Mouse (Mus musculus) G1E (cell line): ENCODE measurements around the gene Tmprss7.

Source experiments
- CTCF ChIP-seq: IDR thresholded peaks from 2 replicates; pipeline ENCODE4 v1.5.1; 2012; ENCODE audit warnings: low read depth, low read length, inconsistent platforms, mixed read lengths
- GATA1 ChIP-seq: IDR thresholded peaks from 2 replicates; pipeline ENCODE4 v1.6.1; 2012; ENCODE audit warnings: borderline replicate concordance, low read length, inconsistent platforms, mixed read lengths
- POLR2AphosphoS5 ChIP-seq: IDR thresholded peaks from 2 replicates; pipeline ENCODE4 v1.6.1; 2012; ENCODE audit warnings: low read depth, low read length, inconsistent platforms; ENCODE audit not compliant: insufficient replicate concordance

GRCm38 (mm10) chr16:45609300-45609699 is 84.2 kb downstream of the Tmprss7 start:
- TF ChIP-seq CTCF (no peak; the same call in 1 of the 2 replicates), POLR2AphosphoS5 (no peak), GATA1 (no peak)
